Mouse (Mus musculus) c-Kit-negative CD71-positive TER-119-positive erythroid progenitor cells, embryonic 14.5 days (primary cell): ENCODE results near the gene Ackr4.
A peak's percentile ranks its signal among the peaks of the same experiment; 100 is the strongest.

Experiments used
- DNase-seq: peaks from one replicate; pipeline ENCODE4 v3.0.0-alpha.2; 2013; ENCODE audit warnings: low read depth, low spot score

The Ackr4 gene

DNA sequence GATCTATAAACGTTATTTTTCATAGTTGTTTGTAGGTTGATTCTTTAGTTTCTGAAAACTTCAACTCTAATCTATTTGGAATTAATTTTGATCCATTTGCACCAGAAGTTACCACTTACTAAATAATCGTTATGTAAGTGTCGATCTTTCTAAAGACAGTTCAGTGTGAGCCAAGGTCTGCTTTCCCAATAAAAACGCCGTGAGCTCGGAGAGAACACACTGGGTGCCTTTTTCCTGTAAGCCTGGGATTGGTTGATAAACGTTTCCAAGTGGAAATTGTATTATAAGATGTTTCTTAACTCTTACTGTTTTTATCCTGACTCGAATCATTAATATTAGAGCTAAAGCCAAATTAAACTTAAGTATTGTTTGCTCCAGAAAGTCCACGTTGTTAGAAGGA is 19.8 kb downstream of the Ackr4 start:
- DNase-seq: no peak

DNA sequence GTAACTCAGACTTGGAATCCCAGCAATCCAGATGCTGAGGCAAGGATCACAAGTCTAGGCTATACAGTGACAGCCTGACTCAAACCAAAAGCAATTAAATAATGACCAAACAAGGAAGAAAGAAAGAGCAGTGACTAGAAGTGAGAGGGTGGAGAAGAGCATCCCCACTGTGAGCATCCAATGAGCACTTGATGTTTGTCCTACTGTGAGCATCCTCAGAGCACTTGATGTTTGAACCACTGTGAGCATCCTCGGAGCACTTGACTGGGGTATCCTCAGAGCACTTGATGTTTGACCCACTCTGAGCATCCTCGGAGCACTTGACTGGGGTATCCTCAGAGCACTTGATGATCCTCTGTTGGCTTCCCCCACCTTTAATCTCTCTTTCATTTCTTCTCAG is 21.7 kb downstream of the Ackr4 start:
- no peak for DNase-seq

DNA sequence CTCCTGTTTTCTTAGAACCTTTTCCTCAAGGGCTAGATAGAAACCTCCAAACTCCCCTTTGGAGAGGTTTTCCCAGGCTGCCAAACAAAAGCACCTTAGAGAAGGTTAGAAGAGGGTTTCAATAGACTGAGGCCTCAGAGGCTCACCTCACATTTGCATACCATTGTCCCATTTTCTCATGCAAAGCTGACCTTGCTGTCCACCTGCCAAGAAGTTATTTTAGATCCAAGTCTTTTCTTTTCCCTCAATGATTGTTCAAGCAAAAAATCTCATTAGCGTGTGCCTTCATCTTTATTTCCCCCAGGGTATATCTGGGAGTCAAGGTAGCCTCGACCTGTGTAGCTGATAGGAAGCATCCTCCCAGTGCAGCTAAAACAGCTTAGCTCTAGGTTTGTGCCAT is 23.8 kb downstream of the Ackr4 start:
- DNase-seq: no peak

DNA sequence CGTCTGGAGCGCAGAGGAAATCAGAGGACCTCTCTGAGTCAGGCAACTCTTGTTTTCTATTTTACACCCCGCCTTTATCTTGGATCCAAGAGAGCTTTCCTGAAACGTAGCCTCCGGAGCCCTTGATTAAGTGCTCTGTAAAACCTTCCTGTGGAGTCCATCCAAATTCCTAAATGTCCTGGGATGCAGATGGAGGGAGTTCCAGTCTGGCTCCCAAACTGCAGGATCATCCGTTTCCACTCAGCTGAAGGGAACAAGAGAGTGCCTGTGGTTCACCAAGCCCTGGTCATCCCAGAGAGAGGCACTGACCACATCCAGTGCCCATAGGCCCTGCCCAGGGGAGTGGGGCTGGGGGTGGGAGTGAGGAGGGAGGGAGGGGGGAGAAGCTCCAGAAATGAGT is 24.4 kb downstream of the Ackr4 start:
- DNase-seq: no peak

DNA sequence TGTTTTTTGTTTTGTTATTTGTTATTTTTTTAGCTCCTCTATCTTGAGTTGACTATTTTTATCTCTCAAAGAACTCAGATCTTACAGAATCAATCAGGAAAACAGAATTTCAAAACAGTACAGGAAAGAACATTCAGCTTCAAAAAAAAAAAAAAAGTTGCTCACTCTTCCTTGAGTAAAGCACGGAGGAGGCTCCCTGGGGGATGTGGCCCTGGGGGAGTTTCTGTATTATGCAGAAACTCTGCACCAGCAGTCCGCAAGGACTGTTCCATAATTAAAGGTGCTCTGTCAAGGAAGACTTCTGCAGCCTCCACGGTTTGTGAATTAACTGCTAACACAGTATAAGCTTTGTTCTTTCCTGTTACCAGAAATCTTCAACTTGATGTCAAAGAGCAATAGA is 25.3 kb downstream of the Ackr4 start:
- DNase-seq: no peak

DNA sequence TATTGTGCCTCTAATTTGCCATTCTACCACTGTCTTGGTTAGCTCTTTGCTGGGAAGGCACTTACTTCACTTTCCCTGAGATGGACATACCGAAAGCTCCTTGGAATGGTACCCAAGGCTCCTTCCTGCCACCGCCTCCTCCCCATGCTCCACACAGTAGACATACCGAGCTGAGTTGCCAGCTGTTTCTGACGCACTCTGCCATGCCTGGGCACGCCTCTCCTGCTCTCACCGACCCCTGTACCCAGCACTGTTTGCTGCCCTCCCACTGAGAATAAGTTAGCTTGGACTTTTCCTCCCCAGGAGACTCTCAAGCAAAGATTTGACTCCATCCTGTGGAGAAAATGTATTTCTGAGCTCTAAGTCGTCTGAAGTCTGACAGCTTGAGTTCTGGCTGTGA is 25.9 kb downstream of the Ackr4 start:
- DNase-seq: no peak

DNA sequence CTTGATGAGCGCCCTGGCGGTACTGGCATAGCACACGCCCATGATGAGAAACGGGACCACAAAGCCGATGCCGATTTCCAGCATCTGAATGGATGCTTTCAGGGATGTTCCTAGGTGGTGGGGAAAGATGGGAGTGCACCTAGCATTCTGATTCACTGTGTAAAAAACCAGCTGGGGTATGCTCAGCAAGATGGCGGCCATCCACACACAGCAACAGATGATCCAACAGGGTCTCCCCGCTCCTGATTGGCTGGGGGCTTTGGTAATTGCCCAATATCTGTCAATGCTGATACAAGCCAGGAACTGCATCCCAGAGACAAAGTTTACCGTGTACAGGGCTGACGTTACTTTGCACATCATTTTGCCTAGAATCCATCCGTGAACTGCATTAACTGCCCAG is 27.7 kb downstream of the Ackr4 start:
- no peak for DNase-seq

DNA sequence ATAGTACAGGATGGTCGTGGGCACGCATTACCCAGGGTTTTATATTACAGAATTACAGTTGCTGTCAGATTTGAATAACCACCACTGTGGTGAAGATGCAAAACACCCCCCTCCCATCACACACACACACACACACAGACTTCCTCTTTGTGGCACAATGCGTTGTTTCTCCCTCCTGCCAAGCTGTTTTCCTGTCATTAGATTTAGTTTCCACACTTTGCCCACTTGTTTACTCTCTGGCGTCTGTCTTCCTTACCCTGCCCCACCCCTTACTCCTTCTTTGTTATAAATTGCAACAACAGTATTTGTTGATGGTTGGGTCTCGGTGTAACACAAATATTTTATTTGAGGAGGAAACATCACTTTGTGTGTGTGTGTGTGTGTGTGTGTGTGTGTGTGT is 28.5 kb downstream of the Ackr4 start:
- DNase-seq: no peak

DNA sequence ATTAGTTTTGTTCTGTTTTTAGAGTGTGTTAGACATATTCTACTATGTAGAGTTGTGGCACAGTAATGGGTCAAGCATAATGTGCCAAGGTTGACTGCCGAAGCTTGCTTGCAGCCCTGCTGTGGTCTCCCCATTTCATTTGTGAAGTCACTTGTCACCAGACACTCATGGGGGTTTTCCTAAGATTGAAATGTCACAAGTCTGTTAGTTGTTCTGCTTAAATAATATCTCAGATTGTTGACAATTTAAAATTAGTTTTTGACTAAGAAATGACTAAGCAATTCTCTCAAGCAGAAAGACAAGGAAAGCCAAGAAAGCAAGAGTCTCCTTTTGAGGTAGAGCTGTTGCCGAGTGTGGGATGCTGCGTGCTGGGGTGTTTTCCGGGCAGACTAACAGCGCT is 33.8 kb downstream of the Ackr4 start:
- no peak for DNase-seq

DNA sequence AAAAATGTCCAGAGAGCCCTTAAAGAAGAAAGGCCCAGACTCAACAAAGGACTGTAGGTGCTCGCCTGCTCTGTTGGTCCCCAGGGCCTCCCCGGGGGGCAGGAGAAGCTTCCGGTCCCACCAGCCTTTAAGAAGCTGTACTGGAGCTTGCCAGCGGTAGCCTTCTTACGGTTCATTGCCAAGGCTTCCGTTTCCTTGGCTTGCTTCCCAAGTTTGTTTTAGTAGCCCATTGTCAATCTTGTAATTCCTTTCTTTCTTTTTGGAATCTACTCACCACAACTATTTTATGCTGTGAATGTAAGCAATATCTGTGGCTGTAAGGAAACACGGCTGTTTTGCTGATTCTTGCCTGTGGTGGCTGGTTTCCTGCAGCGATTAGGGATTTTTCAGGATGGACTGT is 38.2 kb downstream of the Ackr4 start:
- no peak for DNase-seq

DNA sequence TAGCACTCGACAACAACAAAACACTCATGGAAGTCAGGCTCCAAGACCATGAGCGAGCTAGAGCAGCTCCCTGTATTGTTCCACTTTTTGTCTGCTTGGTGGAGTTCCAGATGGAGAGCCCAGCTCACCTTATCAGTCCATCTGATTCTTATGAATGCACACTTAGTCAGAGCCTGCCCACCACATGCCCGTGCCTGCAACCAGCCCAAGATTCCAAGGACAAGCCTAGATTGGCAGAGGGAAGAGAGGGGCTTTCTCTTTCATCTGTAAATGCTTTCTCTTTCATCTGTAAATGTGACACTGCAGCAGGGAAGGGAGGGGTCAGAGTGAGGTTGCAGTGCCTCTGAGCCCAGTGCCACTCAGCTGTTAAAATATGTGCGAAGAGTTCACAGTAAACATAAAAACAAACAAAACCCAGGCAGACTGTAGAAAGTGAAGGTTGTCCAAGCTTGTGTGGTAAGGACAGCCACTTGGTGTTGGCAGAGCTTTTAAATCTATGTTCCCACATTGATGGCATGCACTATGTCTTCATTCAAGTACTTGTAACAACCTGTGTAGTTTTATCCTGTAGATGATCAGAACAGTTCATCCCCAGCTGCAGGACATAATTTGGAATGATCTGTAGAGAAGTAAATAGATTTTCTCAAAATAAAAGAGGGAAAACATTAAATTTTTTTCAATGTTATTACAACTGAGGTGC is 40.9 kb downstream of the Ackr4 start:
- DNase-seq: no peak

DNA sequence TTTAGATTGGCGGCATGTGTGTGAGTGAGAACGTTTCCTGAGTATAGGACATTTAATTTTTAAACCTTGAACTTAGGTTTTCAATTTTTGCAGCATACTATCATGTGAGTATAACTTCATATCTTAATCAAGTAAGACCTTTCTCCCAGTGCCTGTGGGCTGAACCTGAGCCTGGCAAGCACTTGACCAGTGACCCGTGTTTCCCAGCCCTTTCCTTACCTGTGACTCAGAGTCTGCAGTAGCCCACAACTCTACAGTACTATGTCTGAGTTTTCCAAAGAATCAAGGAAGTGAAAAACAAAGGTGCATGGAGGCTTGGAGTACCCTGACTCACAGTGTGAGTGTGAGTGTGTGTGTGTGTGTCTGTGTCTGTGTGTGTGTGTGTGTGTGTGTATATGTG is 46.7 kb downstream of the Ackr4 start:
- no peak for DNase-seq

DNA sequence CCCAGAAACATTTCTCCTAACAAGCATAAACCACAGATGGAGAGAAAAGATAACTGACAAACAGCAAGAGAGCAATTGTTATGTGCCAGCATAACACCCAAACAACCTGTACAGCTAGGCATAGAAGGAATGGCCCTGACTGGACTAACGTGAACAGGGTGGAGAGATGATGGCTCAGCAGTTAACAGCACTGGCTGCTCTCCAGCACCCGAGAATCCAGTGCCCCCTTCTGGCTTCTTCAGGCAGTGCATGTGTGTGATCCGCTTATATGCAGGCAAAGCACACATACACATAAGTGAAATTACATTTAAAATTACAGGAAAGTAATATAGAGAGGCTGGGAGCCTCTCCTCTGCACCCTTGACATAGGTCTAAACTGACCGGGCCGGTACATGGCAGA is 47.4 kb downstream of the Ackr4 start:
- no peak for DNase-seq

DNA sequence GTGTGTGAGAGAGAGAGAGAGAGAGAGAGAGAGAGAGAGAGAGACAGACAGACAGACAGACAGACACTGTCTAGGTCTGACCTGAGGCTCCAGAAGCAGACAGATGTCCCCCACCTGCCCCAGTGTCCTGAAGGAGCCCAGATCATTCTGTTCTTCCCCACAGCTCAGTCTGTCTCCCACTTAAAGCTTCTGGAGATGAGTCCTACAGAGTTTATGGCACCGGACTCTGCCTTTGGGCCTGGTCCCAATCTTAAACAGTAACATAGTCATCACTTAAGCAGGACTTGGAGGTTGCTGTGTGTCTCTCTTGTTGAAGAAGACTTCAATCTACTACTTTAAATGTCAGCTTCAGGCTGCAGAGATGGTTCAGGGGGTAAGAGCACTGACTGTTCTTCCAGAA is 48.0 kb downstream of the Ackr4 start:
- no peak for DNase-seq

DNA sequence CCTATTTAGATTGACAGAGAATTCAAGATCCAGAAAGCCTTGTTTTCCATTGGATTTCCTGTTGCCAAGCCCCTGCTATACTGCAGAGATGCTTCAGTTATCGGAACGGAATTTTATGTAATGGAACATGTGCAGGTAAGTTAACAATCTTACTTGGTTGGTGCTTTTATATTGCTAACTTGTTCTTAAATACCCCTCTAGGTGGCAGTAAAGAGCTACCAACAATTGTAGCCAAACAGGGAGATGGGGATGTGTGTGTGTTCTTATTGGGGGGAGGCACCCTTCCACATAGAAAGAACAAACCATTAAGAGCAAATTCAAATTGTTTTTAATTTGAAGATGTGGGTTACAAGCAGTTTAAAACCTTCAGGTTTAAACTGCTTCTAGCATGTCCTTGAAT is 50.9 kb downstream of the Ackr4 start:
- DNase-seq: no peak

DNA sequence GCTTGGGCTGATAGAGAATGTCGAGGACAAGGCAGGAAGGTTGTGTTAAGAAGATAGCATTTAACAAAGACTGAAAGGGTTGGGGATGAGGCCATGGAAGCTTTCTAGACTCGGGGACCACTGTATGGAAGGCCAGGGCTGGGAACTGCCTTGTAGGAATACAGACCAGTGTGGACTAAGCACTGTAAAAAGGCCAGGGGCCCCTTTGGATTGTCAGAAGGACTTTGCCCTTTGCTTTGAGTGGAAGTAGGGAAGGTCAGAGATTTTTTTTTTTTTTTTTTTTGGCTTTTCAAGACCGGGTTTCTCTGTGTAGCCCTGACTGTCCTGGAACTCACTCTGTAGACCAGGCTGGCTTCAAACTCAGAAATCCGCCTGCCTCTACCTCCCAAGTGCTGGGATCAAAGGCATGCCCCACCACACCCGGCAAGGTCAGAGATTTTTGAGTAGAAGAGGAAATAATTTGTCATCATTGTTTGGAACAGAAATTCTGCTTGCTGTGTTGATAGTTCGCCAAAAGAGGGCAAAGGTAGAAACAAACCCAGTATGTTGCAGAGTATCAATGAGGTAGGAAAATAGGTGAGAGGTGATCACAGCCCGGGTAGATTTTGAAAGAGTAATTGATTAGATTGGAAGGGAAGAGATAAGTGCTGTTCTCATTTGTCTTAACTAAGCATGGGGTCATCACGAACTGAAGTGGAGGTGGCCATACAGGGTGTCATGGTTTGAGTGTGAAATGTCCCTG is 55.7 kb downstream of the Ackr4 start:
- DNase-seq: no peak

DNA sequence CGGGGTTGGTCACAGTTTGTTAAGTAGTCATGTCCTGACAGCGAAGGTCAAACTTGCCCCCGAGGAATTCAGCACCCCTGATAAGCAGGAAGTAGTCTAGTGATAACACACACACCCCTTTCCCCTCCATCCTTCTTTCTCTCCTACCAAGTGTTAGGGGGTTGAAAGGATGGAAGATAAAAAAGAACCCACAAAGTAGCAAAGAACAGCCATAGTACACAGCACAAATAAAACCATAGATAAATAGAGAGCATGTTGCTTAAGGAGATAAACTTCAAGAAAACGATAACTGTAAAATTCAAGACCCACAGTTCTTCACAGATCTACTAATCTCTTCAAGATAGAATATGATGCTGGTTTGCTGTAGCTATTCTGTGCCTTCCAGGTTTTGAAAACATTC is 56.5 kb downstream of the Ackr4 start:
- DNase-seq: no peak

DNA sequence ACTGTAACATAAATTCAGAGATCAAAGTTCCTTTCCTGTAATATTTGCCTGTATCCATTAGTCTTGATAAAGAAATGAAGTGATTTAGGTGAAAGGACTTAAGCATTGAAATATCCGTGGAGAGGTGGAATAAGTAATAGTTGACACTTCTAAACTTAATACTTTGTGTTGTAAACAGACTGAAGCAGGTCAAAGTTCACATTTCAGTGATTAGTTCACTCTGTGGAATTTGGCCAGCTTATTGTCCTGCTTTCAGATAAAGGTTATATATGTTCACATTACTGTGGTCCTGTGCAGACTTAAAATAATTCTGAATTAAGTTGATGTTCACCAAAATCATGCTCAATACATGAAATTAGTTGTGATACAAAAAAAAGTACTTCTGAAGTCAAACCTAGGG is 62.2 kb downstream of the Ackr4 start:
- no peak for DNase-seq

DNA sequence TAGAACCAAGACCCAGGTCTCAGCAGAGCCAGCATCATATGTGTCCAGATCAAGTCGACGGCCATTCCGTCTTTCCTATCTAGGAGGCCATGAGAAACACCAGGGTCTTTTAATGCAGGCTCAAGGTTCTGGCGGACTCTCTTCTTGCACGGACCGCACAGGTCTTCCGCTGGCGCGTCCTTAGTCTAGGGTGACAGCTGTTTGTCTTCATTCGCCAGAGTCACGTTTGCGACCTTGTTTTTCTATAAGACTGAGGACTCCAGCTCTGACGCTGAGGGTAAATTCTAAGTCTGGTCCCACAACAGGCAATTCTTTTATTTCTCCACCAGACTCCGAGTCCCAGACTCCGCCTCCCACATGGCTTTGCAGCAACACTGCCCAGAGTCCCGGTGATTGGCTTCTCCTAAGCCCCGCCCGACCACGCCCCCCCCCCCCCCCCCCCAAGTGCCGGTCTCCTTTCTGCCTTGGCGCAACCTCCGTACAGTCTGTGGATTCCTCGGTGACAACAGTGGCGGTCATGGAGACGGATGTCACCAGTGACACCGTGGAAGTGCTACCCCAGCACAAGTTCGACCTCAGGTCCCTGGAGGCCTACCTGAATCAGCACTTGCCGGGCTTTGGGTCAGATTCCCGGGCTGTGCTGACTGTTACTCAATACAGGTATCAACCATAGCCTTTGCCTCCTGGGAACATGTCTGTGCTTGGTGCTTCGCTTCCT is 63.3 kb downstream of the Ackr4 start, which contains the start of gene Acad11:
Gene Acad11 (plus strand): TSS at position 134 of the 718 bp plus-strand sequence.
- DNase-seq: peak; percentile 80

DNA sequence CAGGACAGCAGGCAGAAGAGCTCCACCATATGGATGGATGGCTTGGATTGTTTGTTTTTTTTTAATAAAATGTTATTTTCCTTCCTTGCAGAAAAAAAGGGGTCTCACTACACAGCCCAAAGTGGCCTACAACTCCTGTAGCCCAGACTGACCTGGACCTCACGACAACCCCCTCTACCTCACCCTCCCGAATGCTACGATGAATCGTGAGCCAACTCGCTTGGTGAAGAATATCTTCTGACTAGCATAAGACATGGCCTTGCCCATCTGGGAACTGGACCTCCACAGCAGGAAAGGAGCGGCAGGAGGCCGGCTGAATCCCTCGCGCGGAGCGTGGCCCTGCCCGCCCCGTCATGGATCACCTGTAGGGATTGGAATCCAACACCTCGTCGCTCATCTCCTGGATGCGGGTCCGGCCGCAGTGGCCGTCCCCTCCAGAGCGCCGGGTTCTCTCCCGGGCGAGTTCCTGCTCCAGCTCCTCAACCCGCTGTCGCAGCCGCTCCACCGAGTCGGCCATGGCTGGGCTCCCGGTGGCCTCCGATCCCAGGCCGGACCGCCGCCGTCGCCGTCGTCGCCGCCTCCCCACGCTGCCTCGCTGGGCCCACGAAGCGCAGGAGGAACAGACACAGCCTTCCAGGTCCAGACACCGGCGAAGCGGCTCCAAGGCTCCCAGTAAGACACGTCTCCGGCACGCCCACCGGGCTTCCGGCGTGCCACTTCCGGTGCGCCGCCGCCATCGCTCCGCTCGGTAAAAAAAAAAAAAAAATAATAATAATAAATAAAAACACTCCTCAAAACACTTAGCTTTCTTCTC is 64.1 kb downstream of the Ackr4 start, which contains the start of gene Uba5:
Gene Uba5 (minus strand): TSS at position 705 of the 814 bp plus-strand sequence.
- no peak for DNase-seq

DNA sequence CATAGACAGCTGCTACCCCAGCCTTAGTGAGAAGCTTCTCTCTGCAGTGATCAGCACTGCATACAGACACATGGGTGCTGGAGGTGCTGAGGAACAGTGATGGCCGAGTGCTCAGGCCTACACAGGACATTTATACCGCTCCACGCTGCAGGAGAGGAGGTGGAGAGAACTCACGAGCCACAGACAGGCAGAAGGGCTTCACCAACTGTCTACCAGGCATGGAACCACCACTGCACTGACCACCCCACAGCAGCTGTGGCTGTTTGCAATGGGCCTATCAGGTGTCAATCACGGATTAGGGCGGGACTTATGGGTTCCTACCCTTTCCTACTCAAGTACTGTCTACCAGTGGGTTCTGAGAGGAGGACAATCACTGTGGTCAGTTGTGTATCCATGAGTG is 75.7 kb downstream of the Ackr4 start:
- DNase-seq: no peak

DNA sequence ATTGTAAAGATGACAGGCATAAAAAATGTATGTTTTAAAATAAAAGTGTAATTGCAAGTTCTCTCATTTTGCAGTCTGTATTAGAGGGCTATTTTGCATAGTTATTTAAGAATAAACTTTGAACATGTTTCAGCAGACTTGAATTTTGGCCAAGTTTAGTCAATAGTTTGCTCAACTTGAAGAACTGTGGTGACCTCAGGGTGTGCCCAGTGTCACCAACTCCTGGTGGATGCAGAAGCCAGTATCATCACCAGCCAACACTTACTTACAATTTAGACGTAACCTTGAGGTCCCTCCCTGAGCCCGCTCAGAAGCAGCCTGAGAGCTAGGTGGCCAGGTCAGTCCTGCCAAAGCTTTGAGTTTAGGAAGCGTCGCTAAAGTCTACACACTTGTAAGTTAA is 83.1 kb downstream of the Ackr4 start:
- no peak for DNase-seq
